Mouse (Mus musculus): ENCODE measurements around the gene Slc39a5. TPM values are rescaled to one million over a fixed set of nuclear protein-coding genes. Genes with fewer than 3 reads are reported as not detected.

Slc39a5 gene
- total RNA-seq, 2 experiments from 2014 or later: not detected

DNA sequence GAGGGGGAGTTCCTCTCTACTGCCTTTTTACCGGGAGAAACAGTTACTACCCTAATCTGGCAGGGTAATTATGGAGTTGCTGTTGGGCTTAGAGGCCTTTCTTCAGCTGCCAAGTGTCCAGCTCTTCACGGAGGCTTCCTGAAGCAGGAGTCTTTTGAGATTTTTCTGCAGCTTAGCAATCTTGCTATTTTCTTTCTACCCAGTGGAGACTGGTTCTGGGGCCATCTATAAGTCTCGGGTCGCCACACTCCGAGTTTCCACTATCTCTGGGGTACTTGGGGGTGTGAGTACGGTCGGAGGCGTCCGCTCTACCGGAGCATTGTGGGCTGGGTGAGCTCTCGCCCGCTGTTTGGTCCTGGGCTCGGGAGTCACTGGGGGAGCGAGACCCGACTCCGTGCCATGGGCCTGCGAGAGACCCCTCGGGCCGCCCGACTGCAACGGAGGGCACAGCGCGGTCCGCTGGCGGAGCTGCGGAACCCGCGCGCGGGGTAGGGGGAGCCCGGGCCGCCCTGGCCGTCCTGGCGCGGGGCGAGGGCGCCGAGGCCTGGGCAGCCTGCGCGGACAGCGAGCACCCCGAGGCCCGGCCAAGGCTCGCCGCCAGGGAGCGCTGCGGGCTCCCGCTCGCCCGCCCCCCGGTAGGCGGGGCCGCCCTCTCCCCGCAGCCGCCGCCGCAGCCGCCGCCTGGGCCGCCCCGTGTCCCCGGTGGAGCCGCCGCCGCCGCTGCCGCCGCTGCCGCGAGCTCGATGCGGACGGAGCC is 24.4 kb downstream of the Slc39a5 start, which contains the start of gene Ankrd52:
Ankrd52 (plus strand) TSS at position 661 of the 757 bp plus-strand sequence.
- DNase-seq: peak; percentile 87 to 92

DNA sequence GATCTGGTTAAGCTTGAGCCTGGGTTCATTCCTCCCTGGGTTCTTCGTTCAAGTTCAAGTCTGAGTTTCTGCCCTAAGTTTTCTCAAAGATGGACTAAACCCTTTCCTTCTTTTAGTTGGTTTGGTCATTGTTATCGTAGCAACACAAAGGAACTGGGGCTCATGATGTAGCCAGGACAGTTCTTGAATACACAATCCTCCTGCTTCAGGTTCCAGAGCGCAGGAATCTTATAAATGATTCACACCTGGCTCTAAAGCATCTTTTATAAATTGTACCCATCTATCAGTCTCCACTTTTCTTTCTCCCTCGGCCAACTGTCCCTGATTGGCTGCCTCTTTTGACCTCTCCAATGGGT is 25.0 kb downstream of the Slc39a5 start:
- no peak for DNase-seq

DNA sequence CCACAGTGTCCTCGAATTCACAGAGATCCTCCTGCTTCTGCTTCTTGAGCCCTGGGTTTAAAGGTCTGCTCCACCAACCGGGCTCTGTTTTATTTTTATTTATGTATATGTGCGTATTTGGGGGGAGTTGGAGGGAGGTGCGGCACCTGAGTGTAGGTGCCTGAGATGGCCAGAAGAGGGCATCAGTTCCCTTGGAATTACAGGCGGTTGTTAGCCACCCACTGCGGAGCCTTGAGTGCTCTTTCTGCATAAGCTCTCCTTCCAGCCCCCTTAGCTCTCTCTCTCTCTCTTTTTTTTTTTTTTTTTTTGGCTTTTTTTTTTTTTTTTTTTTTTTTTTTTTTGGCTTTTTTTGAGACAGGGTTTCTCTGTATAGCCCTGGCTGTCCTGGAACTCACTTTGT is 26.6 kb downstream of the Slc39a5 start:
- DNase-seq: no peak

DNA sequence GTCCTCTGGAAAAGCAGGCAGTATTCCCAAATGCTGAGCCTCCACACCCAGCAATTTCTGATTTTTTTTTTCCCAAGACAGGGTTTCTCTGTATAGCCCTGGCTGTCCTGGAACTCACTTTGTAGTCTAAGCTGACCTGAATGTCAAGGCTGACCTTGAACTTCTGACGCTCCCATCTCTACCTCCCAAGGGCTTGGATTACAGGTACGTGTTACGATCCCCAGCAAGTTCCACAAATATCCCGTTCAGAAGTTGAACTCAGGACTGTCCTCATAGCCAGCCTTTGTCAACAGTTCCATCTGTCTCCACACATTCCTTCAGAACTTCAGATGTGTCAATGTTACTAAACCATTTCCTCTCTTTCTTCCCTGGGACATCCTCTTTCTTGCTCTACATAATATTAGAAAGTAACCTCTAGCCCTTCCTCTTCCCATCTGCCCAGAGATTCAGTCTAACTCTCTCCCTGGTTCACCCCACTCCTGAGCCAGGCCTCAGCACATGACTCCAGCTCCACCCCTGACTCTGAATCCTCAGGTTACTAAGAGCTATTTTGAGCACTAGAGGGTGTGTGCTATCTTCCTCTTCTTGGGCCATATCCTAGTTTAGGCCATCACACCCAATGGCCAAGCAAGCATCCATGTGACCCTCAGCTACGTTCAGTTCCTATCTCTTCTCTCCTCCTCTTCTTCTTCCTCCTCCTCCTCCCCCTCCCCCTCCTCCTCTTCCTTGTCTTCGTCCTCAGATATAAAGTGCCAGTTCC is 27.9 kb downstream of the Slc39a5 start:
- DNase-seq: peak; percentile 70 to 82

DNA sequence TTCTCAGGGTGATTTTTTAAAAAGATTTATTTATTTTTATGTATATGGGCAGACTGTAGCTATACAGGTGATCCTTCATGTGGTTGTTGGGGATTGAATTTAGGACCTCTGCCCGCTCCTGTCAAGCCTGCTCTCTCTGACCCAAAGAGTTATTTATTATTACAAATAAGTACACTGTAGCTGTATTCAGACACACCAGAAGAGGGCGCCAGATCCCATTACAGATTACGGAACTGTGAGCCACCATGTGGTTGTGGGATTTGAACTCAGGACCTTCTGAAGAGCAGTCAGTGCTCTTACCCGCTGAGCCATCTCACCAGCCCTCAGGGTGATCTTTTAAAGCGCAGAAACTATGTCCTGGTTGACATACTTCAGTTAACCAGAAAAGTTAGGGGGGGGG is 28.9 kb downstream of the Slc39a5 start:
- no peak for DNase-seq

DNA sequence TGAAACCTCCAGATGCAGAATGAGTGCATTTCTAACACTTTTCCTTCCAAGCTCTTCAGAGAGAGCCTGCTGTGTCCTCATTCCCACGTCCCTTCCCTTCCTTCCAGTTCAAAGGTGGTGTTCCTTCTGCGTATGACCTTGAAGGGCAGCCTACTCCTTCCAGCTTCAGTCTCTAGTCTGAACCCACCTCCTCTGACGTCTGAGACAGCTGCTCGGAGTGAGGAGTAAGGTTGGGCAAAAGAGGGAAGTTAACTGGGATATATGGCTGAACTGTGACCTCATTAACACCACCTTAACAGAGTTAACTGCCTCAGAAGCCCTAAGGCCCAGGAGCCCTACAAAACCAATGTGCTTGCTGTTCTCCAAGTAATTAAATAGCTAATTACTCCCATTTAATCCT is 30.4 kb downstream of the Slc39a5 start:
- no peak for DNase-seq

DNA sequence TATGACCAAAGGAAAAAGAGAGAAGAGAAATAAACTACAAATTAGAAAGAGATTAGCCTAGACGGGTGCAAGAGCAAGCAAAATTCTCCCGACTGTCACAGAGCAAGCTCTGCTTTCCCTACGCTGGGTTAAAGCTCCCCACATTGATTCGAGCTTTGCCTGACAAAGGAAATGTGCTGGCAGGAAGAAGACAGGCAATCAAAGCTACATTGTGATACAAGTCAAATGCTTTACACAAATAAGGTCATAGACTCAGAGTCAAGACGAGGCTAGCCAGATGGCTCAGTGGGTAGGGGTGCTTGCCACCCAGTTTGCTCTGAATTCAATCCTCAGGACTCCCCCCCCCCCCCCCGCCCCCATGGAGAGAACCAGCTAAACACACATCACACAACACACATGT is 31.0 kb downstream of the Slc39a5 start:
- no peak for DNase-seq

DNA sequence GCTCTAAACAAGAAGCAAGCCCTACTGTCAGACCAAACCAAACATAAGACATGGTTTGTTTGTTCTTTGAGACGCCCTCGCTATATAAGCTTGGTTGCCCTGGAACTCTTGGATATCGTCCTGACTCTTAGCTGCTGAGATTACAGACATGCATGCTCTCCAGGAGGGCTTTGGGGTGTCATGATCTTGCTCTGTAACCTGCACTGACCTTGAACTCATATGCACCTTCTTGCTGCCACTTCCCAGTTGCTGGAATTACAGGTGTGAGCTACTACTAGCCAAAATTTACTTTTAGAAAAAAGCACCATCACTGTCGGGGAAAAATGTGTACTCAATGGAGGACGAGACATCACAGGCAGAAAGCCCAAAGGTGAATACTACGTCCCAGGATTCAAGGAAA is 31.4 kb downstream of the Slc39a5 start:
- DNase-seq: no peak

DNA sequence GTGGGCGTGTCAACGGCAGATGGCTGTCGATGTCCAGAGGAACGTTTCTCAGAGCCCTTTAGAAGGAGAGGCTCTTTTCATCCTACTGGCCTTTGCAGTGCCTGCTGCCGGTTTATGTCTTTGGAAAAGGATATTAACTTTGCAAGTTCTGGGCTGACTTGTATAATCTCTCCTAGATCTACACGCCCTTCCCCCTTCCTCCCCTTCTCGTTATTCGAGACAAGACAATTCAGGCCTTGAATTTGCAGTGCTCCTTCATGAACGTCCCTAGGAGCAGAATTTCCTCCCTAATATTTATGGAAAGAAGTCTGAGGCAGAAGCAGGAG is 31.8 kb downstream of the Slc39a5 start:
- no peak for DNase-seq

DNA sequence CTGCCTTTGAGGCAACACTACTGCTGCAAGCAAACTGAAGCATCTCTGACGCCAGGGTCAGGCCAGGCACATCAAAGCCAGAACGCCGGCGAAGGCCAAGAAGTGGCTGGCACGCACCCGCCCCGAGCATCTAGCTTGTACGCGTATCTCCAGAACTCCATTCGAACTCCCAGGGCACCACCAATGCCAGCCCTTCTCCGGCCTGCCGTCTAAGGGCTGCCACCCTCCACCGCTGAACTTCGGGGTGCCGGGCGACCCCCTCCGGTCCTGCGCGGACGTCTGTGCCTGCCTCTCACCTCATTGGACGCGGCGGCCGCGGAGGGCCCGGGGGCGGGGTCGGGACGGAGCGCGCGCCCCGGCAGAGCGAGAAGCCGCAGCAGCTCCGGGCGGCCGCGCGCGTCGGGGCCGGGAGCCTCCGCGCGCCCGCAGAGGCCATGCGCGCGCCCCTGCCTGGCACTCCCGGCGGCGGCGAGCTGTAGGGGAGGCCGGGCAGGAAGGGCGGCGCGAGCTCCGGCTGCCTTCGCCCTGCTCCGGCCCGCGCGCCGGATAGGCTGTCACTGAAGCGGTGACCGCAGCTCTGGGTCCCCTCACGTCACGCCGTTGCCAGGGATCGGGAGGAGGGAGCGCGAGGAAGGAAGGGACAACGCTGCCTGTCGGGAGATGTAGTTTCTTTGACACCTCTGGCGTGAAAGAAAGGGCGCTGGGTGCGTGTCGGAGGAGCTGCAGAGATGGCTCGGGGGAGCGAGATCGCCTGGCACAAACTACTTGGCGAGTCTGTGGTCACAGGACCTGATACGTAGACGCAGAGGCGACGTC is 32.4 kb downstream of the Slc39a5 start, which contains the start of gene Coq10a:
Coq10a (minus strand) TSS at position 596 of the 816 bp plus-strand sequence.
- peak; percentile 93 to 97 for DNase-seq

DNA sequence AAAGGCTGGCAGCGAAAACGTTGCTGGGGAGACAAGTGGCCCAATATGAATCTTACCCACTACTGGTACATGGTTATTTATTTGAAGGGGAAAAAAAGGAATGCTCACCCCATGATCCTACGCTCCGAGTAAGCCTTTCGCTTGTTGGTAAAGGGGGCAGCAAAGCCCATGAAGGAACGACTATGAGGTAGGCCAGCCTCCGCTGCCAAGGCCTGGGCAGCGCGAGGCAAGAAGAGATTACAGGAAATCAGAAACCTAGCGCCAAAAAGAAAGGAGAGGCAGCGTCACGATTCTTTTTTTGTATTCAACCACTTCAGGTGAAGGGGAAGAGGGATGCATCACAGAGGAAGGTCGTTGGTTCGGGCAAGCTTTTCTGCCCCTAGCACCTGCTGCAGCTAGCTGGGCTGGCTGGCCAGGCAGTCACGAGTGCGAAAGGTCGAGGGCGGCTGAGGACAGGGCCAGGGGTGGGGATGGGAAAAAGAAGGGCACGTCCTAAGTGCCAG is 33.1 kb downstream of the Slc39a5 start:
- no peak for DNase-seq

DNA sequence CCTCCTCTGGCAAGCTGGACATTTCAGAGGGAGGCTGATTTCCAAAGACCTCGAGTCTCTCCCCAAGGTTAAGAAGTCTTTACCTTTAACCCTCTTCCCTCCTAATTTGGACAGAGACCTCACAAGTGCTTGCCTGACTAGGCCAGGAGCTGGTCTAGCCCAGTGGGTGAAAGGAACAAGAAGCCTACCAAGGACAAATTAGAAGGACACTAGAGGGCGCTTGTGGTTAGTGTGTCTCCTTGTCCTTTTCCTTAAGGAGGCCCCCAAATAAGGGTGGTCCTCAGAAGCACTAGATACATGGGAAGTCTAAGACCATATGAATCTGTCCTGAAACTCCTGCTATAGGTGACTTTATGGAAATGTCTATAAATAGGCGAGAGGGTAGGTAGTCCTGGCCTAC is 38.5 kb downstream of the Slc39a5 start:
- peak; percentile 43 to 66 for DNase-seq

DNA sequence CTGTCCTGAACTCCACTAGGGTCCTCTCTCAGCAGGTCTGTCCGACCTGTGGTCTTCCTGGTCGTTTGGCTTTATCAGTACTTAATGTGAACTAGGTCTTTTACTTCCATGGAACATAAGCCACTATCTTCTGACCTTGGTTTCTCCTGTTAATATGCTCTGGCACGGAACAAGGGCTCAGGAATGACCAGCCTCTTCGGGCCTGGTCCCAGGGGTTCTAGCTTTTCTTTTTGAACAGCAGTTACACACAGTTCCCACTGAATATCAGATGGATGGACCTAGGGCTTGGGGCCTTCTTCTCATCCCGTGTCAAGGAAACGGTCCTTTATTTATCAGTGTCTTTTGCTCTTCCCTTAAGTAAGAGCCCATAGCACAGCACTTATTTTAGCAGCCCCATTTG is 39.2 kb downstream of the Slc39a5 start:
- DNase-seq: no peak

DNA sequence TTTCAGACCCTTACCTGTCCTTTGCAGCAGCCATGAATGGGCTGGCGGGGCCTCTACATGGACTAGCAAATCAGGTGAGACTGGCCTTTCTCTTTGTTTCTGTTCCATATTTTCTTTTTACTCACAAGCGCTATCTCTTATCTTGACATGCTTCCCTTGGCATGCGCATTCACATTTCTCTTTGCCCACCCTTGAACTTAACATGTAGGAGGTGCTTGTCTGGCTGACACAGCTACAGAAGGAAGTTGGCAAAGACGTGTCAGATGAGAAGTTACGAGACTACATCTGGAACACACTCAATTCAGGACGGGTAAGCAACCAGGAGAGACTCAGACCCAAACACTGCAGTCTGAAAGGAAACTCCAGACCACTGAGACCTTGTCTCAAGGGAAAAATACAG is 41.8 kb downstream of the Slc39a5 start:
- DNase-seq: no peak

DNA sequence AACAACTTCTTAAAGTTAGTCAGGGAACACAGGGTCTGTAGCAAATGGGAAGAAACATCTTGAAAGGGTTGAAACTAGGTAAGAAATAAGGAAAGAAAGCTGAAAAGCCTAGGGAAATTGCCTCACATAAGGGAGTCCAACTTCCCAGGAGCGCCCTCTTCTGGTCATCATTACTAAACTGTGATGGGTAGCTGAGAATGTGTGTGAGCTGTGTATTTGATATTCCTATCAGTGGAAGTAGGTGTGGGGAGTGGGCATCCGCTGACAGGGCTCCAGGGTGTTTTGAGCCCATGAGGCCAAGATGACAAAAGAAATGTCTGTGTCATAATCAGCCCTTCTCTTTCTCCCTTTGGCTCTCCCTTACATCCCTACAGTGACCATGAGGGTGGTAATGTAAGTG is 42.2 kb downstream of the Slc39a5 start:
- peak; percentile 47 to 81 for DNase-seq

DNA sequence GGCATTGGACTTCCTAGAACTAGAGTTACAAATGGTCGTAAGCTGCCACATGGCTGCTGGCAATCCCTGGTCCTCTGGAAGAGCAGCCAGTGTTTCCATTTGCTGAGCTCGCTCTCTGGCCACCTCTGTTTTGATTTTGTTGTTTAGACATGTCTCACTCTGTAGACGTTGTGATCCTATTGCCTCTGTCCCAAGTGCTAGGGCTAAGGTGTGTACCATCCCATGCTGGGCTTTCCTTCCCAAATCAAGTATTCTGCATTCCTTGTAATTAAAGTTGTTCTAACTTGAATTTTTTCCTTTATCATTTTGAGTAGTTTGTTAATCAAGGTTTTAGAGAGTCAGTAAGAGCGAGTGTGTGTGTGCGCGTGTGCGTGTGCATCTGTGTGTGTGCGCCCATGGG is 53.5 kb downstream of the Slc39a5 start:
- DNase-seq: no peak

Small RNAs within 50 kb of the gene (microRNA-seq; reads per million reads assigned to microRNA genes)
- gene Gm25361: 0 reads per million in 2 experiments
- gene Gm26308: 0 reads per million in 2 experiments
- gene Mir6914: 0 reads per million in 2 experiments
- gene Mir6915: 0.54 to 1.1 reads per million in 2 experiments

Other genes starting within 250 kb of the Slc39a5 start
- 100 to 1,000 TPM in 1 of 2 experiments, 10 to 100 TPM in 1; 78.1 to 100 TPM for gene Rbms2, start 220.9 kb downstream of the Slc39a5 start, total RNA-seq (2021)
- 1 to 10 TPM in 1 of 2 experiments, under 1 TPM in 1; 0.25 to 1.4 TPM for gene Gls2, start 206.8 kb downstream of the Slc39a5 start, total RNA-seq (2021)
- 10 to 100 TPM; 37.9 to 45.9 TPM for gene Spryd4, start 189.4 kb downstream of the Slc39a5 start, total RNA-seq (2021)
- gene Mip, start 175.4 kb downstream of the Slc39a5 start, total RNA-seq (2021): not detected
- gene Timeless, start 169.2 kb downstream of the Slc39a5 start, total RNA-seq (2021): 1 to 10 TPM; 6.0 to 7.3 TPM
- gene Apon, start 147.1 kb downstream of the Slc39a5 start, total RNA-seq (2021): not detected
- not detected for gene Apof, start 132.6 kb downstream of the Slc39a5 start, total RNA-seq (2021)
- gene Stat2, start 130.7 kb downstream of the Slc39a5 start, total RNA-seq (2021): 10 to 100 TPM in 1 of 2 experiments, 1 to 10 TPM in 1; 8.3 to 11.3 TPM
- not detected for gene Il23a, start 102.5 kb downstream of the Slc39a5 start, total RNA-seq (2021)
- gene Pan2, start 97.9 kb downstream of the Slc39a5 start, total RNA-seq (2021): 1 to 10 TPM; 4.5 to 6.0 TPM
- gene Cnpy2, start 78.8 kb downstream of the Slc39a5 start, total RNA-seq (2021): 10 to 100 TPM; 62.2 to 66.6 TPM
- 1,000 to 10,000 TPM; 1,006 to 1,090 TPM for gene Cs, start 63.5 kb downstream of the Slc39a5 start, total RNA-seq (2021)
- gene Coq10a, start 32.2 kb downstream of the Slc39a5 start, total RNA-seq (2021): 100 to 1,000 TPM; 365 to 392 TPM
- gene Ankrd52, start 24.1 kb downstream of the Slc39a5 start, total RNA-seq (2021): 10 to 100 TPM; 38.1 to 40.3 TPM
- gene Nabp2, start 10.3 kb upstream of the Slc39a5 start, total RNA-seq (2021): 10 to 100 TPM; 41.0 to 42.8 TPM
- gene Rnf41, start 10.4 kb upstream of the Slc39a5 start, total RNA-seq (2021): 10 to 100 TPM; 16.6 to 17.2 TPM
- 10 to 100 TPM; 75.4 to 75.8 TPM for gene Smarcc2, start 58.0 kb upstream of the Slc39a5 start, total RNA-seq (2021)
- 100 to 1,000 TPM; 253 to 273 TPM for gene Myl6, start 92.9 kb upstream of the Slc39a5 start, total RNA-seq (2021)
- 1 to 10 TPM; 3.2 to 3.3 TPM for gene Myl6b, start 97.5 kb upstream of the Slc39a5 start, total RNA-seq (2021)
- gene Esyt1, start 124.6 kb upstream of the Slc39a5 start, total RNA-seq (2021): 10 to 100 TPM; 15.9 to 19.9 TPM
- 1 to 10 TPM; 7.7 to 8.2 TPM for gene Zc3h10, start 146.5 kb upstream of the Slc39a5 start, total RNA-seq (2021)
- gene Rpl41, start 148.1 kb upstream of the Slc39a5 start, total RNA-seq (2021): 1,000 to 10,000 TPM; 1,490 to 1,551 TPM
- gene Pa2g4, start 164.8 kb upstream of the Slc39a5 start, total RNA-seq (2021): 10 to 100 TPM; 43.1 to 46.0 TPM
- 1 to 10 TPM; 6.4 to 8.6 TPM for gene Erbb3, start 188.4 kb upstream of the Slc39a5 start, total RNA-seq (2021)
- 100 to 1,000 TPM; 257 to 282 TPM for gene Rps26, start 225.5 kb upstream of the Slc39a5 start, total RNA-seq (2021)
- 1 to 10 TPM; 1.7 to 1.8 TPM for gene Ikzf4, start 244.8 kb upstream of the Slc39a5 start, total RNA-seq (2021)

Data from heart, adult 18-20 months (tissue).